Mouse (Mus musculus) liver, embryonic 14.5 days (tissue): ENCODE data around the gene Nbl1. TPM values are rescaled to one million over a fixed set of nuclear protein-coding genes. Genes with fewer than 3 reads are reported as not detected.

Source experiments
- ATAC-seq: fragments of 200-750 bp; cut with Nextera tagmentation; 2 replicates; pipeline ENCODE4 v1.8.0; 2017; ENCODE audit warnings: moderate number of reproducible peaks, mild to moderate bottlenecking, moderate library complexity; ENCODE audit not compliant: insufficient read depth
- DNase-seq, 3 experiments: peaks; one replicate each; pipeline ENCODE4 v3.0.0-alpha.2; 2012 to 2013; ENCODE audit warnings: low read depth in 3 of 3, low spot score in 3 of 3
- H3K27ac ChIP-seq: fragments of 300-500 bp; sonication (generic); 2 replicates; pipeline ENCODE4 v1.5.1; 2014; ENCODE audit warnings: moderate library complexity, mild to moderate bottlenecking, control low read depth, inconsistent platforms
- H3K27me3 ChIP-seq: fragments of 300-500 bp; sonication (generic); 2 replicates; pipeline ENCODE4 v1.6.1; 2014; ENCODE audit warnings: mild to moderate bottlenecking, low read length, moderate library complexity; ENCODE audit not compliant: control insufficient read depth, insufficient read depth
- H3K36me3 ChIP-seq: fragments of 300-500 bp; sonication (generic); replicated peaks from 2 replicates; pipeline ENCODE4 v1.6.1; 2014; ENCODE audit warnings: low read depth; ENCODE audit not compliant: control insufficient read depth, insufficient read depth
- H3K4me1 ChIP-seq, 2 experiments: fragments of 200-500 bp in 1 of 2; fragments of 300-500 bp in 1 of 2; sonication (generic) in 1 of 2; replicated peaks; 2 replicates each; pipeline ENCODE4 v1.6.1; 2012 to 2014; ENCODE audit warnings: antibody characterized with exemption in 1 of 2, inconsistent platforms in 1 of 2, low read length in 1 of 2; ENCODE audit not compliant: control insufficient read depth in 2 of 2, insufficient read depth in 2 of 2
- H3K4me2 ChIP-seq: fragments of 300-500 bp; sonication (generic); 2 replicates; pipeline ENCODE4 v1.6.1; 2014; ENCODE audit warnings: low read depth, mild to moderate bottlenecking, control low read depth, moderate library complexity
- H3K4me3 ChIP-seq, 2 experiments: fragments of 200-500 bp in 1 of 2; fragments of 300-500 bp in 1 of 2; sonication (generic) in 1 of 2; 2 replicates each; pipeline ENCODE4 v1.5.1; 2012 to 2014; ENCODE audit warnings: low read depth in 2 of 2, low read length in 2 of 2, mild to moderate bottlenecking in 2 of 2, control low read depth in 1 of 2, inconsistent platforms in 1 of 2, moderate library complexity in 1 of 2; ENCODE audit not compliant: insufficient read depth in 1 of 2
- H3K9ac ChIP-seq: fragments of 300-500 bp; sonication (generic); replicated peaks from 2 replicates; pipeline ENCODE4 v1.6.1; 2014; ENCODE audit warnings: mild to moderate bottlenecking, control low read depth, moderate library complexity
- H3K9me3 ChIP-seq: fragments of 300-500 bp; sonication (generic); 2 replicates; pipeline ENCODE4 v1.6.1; 2016; ENCODE audit warnings: low read length, mixed read lengths; ENCODE audit not compliant: control insufficient read depth
- CTCF ChIP-seq: IDR thresholded peaks from 2 replicates; pipeline ENCODE4 v1.5.1; 2016; ENCODE audit warnings: antibody characterized with exemption, low read depth, control low read depth
- EP300 ChIP-seq: IDR thresholded peaks from 2 replicates; pipeline ENCODE4 v1.6.1; 2016; ENCODE audit warnings: antibody characterized with exemption, low read depth
- WGBS: fragments of 180-500 bp; shearing (Covaris S2); extraction: QIAGEN DNeasy Blood & Tissue Kit; methylation state at CpG from one replicate; pipeline ENCODE4 v1.1.7; 2014; ENCODE audit not compliant: insufficient replicate concordance; 5-methylcytosine and 5-hydroxymethylcytosine counted together
- polyA plus RNA-seq, 2 experiments: library from polyadenylated mRNA; depleted of rRNA in 1 of 2; stranded (reverse) in 1 of 2; unstranded in 1 of 2; fragments of >200 nt; fragmentation: Nextera tagmentation in 1 of 2; extraction: Ambion mirVana in 1 of 2; gene quantifications; 2 replicates each; pipeline versions ENCODE4 v1.2.1 to v1.2.3; 2012 to 2014

The Nbl1 gene
- polyA plus RNA-seq, 2 experiments, result 0.80 to 0.91 TPM

DNA sequence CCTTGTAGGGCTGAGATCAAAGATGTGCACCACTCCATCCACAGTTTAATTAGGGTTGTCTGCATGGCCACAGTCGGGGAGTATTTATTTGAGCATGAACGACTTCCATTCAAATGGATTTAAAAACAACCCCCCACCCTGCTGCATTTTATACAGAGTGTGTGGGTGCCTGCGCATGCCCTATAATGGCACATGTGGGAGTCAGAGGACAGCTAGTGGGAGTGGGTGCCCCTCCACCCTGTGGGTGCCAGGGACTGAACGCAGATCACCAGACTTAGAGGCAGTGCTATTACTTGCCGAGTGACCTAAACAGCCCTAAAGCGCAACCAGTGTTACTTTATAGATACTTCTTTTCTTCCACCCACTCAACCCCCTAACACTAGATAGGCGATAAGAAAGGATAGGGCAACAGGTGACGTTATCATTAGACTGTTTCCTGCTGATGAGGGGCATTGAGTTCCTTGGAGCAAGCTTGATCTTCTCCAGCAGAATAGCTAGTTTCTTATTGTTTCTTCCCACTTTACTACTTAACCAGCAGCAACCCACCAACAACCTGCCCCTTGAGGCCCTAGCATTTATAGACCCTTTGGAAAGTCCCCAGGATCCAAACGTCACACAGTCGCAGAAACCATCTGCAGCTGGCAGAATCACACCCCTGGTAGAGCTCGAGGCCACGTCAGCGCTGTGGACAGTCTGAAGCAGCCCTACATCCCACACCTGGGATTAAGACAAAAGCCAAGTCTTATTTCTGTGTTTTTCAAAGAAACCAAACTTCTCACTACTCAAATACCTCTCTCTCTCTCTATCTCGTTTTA is 39.3 kb upstream of the Nbl1 start:
- DNase-seq, result no peak
- H3K9me3 ChIP-seq, result no peaks in the 10 kb centered on the region
- peak overlapping the region; percentile 93 for H3K4me2 ChIP-seq
- no peaks in the 10 kb centered on the region for H3K27me3 ChIP-seq
- no peak overlapping the region for H3K4me3 ChIP-seq
- no peak for TF ChIP-seq CTCF
- TF ChIP-seq EP300, result 0 out of 2 replicates have a peak, but pooled peaks have one; percentile 17
- peaks cover 18 to 23% of the 10 kb centered on the region in 2 experiments for H3K4me1 ChIP-seq
- no peak overlapping the region for H3K27ac ChIP-seq
- 0 out of 2 replicates have a peak overlapping the region, but pooled peaks have one; percentile 13 for H3K9ac ChIP-seq
- no peaks in the 10 kb centered on the region for H3K36me3 ChIP-seq
- WGBS, result 47% methylated on average over 14 of the region's 14 CpGs
- no peak for ATAC-seq

- no peaks in the 10 kb centered on the region for H3K27me3 ChIP-seq
- TF ChIP-seq CTCF (no peak), EP300 (peak; percentile 93)
- H3K9me3 ChIP-seq, result no peaks in the 10 kb centered on the region; the same call in 1 of the 2 replicates
- ATAC-seq (peak; percentile 95), DNase-seq (peak; percentile 97 to 98 (median 98))
- H3K4me1 ChIP-seq, result peaks cover 18 to 23% of the 10 kb centered on the region in 2 experiments
- no peaks in the 10 kb centered on the region for H3K36me3 ChIP-seq
- peak within 1 kb of the TSS; percentile 93 for H3K4me2 ChIP-seq
- WGBS, result under 1% methylated on average over 63 of the region's 63 CpGs
- H3K4me3 ChIP-seq, result peak within 1 kb of the TSS; percentile 73 to 83
- H3K9ac ChIP-seq, result peak within 1 kb of the TSS; percentile 78
- H3K27ac ChIP-seq, result peak within 1 kb of the TSS; percentile 30
Measured at GRCm38 (mm10) chr4:139130701-139131549, 38.1 kb upstream of the Nbl1 start, which contains the start of gene Minos1. Gene Minos1, minus strand, starts transcription at chr4:139131113.

- Histone ChIP-seq H3K4me1 (peaks cover 18 to 25% of the 10 kb centered on the region in 2 experiments), H3K4me3 (peak overlapping the region; percentile 73 to 83), H3K4me2 (peak overlapping the region; percentile 93), H3K9ac (peak overlapping the region; percentile 78), H3K27me3 (no peaks in the 10 kb centered on the region), H3K36me3 (no peaks in the 10 kb centered on the region), H3K9me3 (no peaks in the 10 kb centered on the region; the same call in 1 of the 2 replicates), H3K27ac (peak overlapping the region; percentile 30)
- no peak for TF ChIP-seq EP300
- no peak for TF ChIP-seq CTCF
- ATAC-seq, result peak; percentile 8; the same call in 1 of the 2 replicates
- peak in 2 of 3 experiments; percentile 42 to 52 for DNase-seq
- 3% methylated on average over 57 of the region's 57 CpGs for WGBS
Measured at GRCm38 (mm10) chr4:139129806-139130700, 37.3 kb upstream of the Nbl1 start.

DNA sequence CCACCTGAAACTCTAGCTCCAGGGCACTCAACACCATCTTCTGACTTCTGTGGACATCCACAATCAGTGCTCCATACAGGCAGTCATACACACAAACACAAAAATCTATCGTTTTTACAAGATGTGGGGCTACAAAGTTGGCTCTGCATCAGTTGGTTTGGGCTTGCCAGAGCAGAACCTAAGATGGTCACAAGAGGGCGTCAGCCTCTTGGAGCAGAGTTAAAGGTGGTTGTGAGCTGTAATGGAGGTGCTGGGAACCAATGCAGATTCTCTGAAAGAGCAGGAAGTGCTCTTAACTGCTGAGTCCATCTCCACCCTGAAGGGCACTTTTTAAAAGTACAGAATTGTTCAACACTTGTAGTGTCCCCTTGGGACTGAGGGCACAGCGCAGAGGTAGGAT is 33.7 kb upstream of the Nbl1 start:
- Histone ChIP-seq H3K36me3 (no peaks in the 10 kb centered on the region), H3K9me3 (no peaks in the 10 kb centered on the region; the same call in 1 of the 2 replicates), H3K9ac (no peak overlapping the region), H3K27ac (no peak overlapping the region), H3K4me2 (no peak overlapping the region), H3K4me1 (peaks cover 28 to 42% of the 10 kb centered on the region in 2 experiments), H3K4me3 (no peak overlapping the region), H3K27me3 (no peaks in the 10 kb centered on the region)
- DNase-seq (no peak), ATAC-seq (no peak)
- TF ChIP-seq EP300 (no peak), CTCF (peak; percentile 26; the same call in 1 of the 2 replicates)
- WGBS, result 82% methylated on average over 3 of the region's 3 CpGs
